Mouse (Mus musculus) neural tube, postnatal 0 days (tissue): ENCODE data around the gene Kcnq1. TPM values are rescaled to one million over a fixed set of nuclear protein-coding genes. Genes with fewer than 3 reads are reported as not detected.

Experiments
- polyA plus RNA-seq: library from polyadenylated mRNA; unstranded; fragments of >200 nt; fragmentation: Nextera tagmentation; extraction: Ambion mirVana; gene quantifications from 2 replicates; pipeline ENCODE4 v1.2.1, GENCODE M21; 2015

Gene Kcnq1
- 0.48 and 0.59 TPM in 2 replicates for polyA plus RNA-seq

DNA sequence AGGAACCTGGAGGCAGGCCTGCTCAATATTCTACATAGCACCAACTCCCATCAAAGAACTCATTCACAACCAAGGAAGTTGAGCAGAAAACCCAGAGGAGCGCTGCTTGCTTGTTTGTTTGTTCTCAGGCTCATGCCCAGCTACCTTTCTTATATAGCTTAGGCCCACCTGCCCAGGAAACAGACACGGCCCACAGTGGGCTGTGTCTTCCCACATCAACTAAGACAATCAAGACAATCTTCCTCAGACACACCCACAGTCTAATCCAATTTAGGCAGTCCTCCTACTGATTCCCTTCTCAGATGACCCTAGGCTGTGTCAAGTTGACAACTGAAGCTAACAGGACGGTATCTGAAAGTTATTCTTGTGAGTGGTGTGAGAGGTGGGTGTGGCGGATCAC, at the start of gene Kcnq1:
Gene Kcnq1, plus strand, starts transcription at position 301 of the 400 bp plus-strand sequence.

DNA sequence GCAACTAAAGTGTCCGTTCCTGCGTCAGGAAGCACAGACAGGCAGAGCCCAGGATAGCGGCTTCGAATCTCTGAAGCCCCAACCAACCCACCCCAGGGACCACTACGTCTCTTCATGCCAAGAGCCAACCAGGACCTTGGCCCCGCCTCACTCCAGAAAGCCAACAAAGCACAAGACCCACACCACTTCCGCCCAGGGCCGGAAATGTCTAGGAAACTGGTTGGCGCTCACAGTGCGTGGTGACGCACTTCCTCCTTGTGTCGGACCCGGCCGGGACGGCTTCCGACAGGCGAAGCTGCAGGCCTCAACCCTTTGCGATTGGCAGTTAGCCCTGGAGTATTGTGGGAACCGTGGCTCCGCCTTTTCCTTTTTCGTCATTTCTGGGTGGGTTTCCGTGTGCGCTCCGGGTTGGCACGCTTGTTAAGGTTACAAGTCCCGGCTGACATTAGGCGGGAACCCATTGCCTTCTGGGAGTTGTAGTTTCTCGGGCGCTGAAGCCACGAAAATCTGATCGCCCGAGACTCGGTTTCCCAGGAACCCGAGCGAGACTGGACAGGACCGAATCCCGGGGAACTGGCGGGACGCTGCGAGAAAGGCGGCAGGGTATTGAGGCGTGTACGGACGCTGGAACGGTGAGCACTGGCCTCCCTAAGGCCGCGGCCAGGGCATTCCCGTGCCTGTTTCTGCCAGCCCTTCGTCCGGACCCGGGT, 37.1 kb upstream of the Kcnq1 start, which contains the start of gene Tssc4:
Gene Tssc4, plus strand, starts transcription at position 368 of the 710 bp plus-strand sequence.

DNA sequence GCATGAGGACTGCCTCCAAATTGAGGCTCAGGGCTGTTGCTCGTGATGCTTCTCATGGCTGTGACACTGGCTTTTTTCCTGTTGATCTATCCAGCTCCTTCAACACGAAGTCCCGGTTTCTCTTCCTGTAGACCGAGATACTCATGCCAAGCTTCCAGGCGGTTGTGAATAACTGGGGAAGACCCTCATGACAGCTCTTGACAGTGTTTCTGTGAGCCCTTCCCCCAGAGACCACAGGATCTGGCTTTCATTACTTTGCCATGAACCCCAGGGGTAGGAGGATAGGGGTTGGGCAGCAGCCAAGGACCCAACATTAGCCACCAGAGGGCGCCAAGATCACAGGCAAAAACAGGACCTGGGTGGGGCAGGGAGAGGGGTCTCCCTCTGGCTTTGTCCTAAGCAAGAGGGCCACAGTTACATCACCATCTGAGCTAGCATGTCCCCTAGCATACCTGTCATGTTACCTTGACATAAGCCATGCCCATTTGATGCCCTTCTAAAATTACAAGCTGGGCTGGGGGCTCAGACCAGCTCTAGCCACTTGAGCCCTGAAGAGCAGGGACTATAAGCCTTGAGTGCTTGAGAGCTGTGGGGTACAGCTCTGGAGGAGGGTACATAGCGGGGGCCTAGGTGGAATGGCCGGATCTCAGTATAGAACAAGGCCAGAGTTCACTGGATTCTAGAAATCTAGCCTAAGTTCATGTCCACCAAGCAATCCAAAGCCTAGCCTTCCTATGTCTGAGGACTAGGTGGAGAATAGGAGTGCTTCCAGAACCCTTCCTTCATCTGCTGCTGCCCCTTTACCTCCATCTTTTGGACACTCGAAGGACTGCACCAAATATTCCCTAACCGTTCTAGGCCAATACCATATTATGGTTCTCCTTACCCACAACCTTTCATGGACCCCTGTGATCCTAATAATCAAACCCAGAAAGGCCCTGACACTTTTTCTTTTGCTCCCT, 11.3 kb upstream of the Kcnq1 start, which contains the start of gene Trpm5:
Gene Trpm5, minus strand, starts transcription at position 51 of the 962 bp plus-strand sequence.

DNA sequence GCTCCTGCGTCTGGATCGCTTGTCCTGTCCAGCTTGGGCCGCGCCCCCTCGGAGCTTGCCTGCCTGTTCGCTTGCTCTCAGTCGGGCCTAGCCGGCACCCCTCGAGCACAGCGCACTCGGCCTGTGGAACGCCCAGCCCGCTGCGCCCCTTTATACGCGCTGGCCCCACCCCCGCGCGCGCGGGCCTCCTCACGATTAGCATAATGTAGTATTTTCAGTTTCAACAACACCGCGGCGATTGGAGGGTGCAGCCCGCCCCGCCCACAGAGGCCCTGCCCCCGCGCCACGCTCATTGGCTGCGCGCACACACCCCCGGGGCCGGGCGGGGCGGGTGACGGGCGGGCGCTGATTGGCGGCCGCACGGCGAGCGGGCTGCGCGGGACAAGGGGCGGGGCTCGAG, 354.7 kb downstream of the Kcnq1 start, which contains the start of gene Cdkn1c:
Gene Cdkn1c, minus strand, starts transcription at position 177 of the 400 bp plus-strand sequence.

DNA sequence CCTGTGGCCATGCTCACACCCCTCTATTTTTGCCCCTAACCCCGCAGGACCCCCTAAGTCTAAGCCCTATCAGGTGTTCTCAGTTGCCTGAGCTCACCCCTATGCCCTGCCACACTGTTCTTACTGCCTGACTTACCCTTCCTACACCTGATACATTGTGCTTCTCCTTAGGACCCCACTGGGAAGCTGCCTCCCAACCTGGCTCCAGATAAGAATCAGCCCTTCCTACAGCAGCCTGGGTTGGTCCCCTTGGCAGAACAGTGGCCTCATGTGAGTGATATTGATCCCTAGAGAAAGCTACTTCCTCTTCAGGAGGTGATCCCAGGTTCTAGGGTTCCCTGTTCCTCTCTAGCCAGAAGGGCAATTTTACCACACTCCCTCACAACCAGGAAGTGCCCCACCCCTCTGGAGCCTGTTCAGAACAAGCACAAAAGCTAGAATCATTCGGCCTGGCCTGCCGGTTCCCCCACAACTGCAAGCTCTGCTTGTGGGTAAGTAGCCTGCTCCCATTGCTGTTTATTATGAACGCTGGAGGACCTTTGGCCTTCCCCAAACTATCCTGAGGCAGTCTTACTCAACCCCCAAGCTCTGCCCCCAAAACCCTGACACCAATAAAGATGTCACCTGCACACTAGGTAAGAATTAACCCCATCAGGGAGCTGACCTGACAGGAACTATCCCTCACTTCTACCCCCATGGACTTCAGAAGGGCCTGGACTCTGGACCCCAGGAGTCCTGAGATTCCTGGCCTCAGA, 367.4 kb downstream of the Kcnq1 start, which contains the start of gene Slc22a18:
Gene Slc22a18, plus strand, starts transcription at position 390 of the 755 bp plus-strand sequence.

Other genes starting within 250 kb of the Kcnq1 start
- gene Th, start 175.2 kb upstream of the Kcnq1 start, polyA plus RNA-seq: 1.5 and 2.1 TPM in 2 replicates
- 0.98 and 1.1 TPM in 2 replicates for gene Ascl2, start 137.1 kb upstream of the Kcnq1 start, polyA plus RNA-seq
- 0.42 and 0.62 TPM in 2 replicates for gene Tspan32, start 101.3 kb upstream of the Kcnq1 start, polyA plus RNA-seq
- 891 and 921 TPM in 2 replicates for gene Cd81, start 53.6 kb upstream of the Kcnq1 start, polyA plus RNA-seq
- gene Tssc4, start 37.1 kb upstream of the Kcnq1 start, polyA plus RNA-seq: 84.7 and 93.5 TPM in 2 replicates
- gene Trpm5, start 11.7 kb upstream of the Kcnq1 start, polyA plus RNA-seq: 1.1 and 2.1 TPM in 2 replicates